Mouse (Mus musculus) stomach, embryonic 15.5 days (tissue): ENCODE results near the gene Spatc1l. TPM values are rescaled to one million over a fixed set of nuclear protein-coding genes. Genes with fewer than 3 reads are reported as not detected.

Experiments
- ATAC-seq: fragments of 200-750 bp; cut with Nextera tagmentation; 2 replicates; pipeline ENCODE4 v1.8.0; 2017; ENCODE audit warnings: low read depth, moderate number of reproducible peaks, moderate TSS enrichment; ENCODE audit not compliant: insufficient read depth, low FRiP score
- H3K27ac ChIP-seq: fragments of 300-500 bp; sonication (generic); 2 replicates; pipeline ENCODE4 v1.5.1; 2015; ENCODE audit warnings: mild to moderate bottlenecking, inconsistent platforms
- H3K27me3 ChIP-seq: fragments of 300-500 bp; sonication (generic); replicated peaks from 2 replicates; pipeline ENCODE4 v1.6.1; 2015; ENCODE audit warnings: inconsistent platforms
- H3K36me3 ChIP-seq: fragments of 300-500 bp; sonication (generic); 2 replicates; pipeline ENCODE4 v1.6.1; 2015; ENCODE audit warnings: inconsistent platforms
- H3K4me1 ChIP-seq: fragments of 300-500 bp; sonication (generic); 2 replicates; pipeline ENCODE4 v1.6.1; 2015; ENCODE audit warnings: inconsistent platforms
- H3K4me2 ChIP-seq: fragments of 300-500 bp; sonication (generic); 2 replicates; pipeline ENCODE4 v1.6.1; 2015; ENCODE audit warnings: mild to moderate bottlenecking, inconsistent platforms
- H3K4me3 ChIP-seq: fragments of 300-500 bp; sonication (generic); replicated peaks from 2 replicates; pipeline ENCODE4 v1.5.1; 2015; ENCODE audit warnings: inconsistent platforms
- H3K9ac ChIP-seq: fragments of 300-500 bp; sonication (generic); 2 replicates; pipeline ENCODE4 v1.6.1; 2015; ENCODE audit warnings: inconsistent platforms
- H3K9me3 ChIP-seq: fragments of 300-500 bp; sonication (generic); 2 replicates; pipeline ENCODE4 v1.6.1; 2016; ENCODE audit warnings: inconsistent platforms
- WGBS: fragments of 180-500 bp; shearing (Covaris S2); methylation state at CpG from one replicate; pipeline ENCODE4 v1.1.7; 2015; 5-methylcytosine and 5-hydroxymethylcytosine counted together
- polyA plus RNA-seq: library from polyadenylated mRNA; unstranded; fragments of >200 nt; fragmentation: Nextera tagmentation; extraction: Ambion mirVana; gene quantifications from 2 replicates; pipeline ENCODE4 v1.2.1, GENCODE M21; 2015

The Spatc1l gene
- polyA plus RNA-seq = 0.09 and 0.13 TPM in 2 replicates

DNA sequence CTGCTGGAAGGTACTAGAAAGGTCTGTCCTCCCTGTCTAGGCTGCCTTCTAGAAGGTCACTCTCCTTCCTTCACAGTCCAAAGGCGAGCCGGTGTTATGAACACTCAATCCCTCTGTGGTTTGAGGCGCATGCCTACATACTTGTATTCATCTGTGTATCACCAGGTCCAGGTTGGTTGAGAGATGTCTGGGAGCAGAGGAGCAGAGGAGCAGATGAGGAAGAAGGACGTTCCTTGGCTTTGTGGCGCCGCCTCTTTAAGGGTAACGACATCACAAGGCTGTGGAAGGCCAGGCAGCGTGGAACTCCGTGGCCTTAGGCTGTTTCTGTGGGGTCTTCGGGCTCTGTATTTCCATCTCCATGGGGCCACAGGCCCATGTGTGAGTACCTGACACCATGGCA lies at the start of gene Spatc1l:
Gene Spatc1l (plus strand): TSS at position 301 of the 400 bp plus-strand sequence.
- Histone ChIP-seq H3K36me3 (0 out of 2 replicates have a peak, but pooled peaks cover 2% of the 10 kb centered on the region), H3K9me3 (no peaks in the 10 kb centered on the region), H3K27ac (no peak within 1 kb of the TSS), H3K4me2 (no peak within 1 kb of the TSS), H3K4me1 (no peaks in the 10 kb centered on the region), H3K27me3 (no peaks in the 10 kb centered on the region), H3K4me3 (no peak within 1 kb of the TSS), H3K9ac (no peak within 1 kb of the TSS)
- ATAC-seq = no peak
- WGBS = 90% methylated on average over 10 of the region's 10 CpGs

DNA sequence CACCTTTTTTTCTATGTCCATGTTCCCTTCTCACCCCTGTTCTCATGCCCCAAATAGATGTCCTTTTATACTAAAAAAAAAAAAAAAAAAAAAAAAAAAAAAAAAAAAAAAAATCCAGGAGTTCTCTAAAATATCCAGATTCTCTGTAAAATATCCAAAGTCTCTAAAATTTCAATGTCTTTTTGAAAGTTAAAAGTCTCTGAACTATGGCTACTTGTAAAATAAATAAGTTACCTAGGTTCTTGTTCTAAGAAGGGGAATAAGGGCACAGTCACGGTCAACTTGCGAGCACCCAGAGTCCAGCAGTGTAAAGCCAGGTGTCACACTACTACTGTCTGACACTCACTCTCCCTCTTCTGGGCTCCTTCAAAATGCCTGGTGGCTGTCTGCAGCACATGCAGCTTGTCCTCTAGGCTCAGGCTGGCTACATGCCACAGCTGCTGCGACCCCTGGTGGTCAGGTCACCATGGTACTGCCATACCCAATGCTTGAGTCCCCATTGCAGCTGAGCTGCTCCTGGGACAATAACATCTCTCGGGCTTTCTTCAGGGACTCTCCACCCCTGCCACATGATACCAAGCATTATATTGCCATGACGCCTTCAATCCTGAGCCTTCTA lies 49.0 kb upstream of the Spatc1l start:
- peak; percentile 60; the same call in 1 of the 2 replicates for ATAC-seq
- Histone ChIP-seq H3K9ac (no peak overlapping the region), H3K27ac (no peak overlapping the region), H3K4me1 (no peaks in the 10 kb centered on the region), H3K4me3 (no peak overlapping the region), H3K4me2 (no peak overlapping the region), H3K27me3 (no peaks in the 10 kb centered on the region), H3K36me3 (peaks cover 38% of the 10 kb centered on the region), H3K9me3 (no peaks in the 10 kb centered on the region)
- WGBS = 56% methylated on average over 5 of the region's 5 CpGs

DNA sequence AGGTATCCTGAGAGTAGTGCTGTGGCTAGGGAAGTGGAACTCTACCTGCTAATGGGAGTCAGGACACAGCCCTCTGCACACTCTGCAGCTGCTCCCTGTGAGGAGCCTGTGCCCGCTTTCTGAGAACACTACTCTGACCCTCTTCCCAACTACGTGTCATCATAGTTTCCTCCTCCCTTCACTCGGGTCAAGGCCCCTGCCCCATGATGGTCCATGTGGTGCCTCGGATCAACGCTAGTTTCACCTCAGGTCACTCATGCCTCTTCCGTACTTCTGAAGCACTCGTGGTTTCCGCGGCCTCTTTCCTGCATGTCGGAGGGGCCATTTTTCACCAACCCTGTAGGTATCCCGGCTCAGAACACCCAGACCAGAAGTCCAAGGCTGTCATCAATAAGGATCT lies 31.1 kb upstream of the Spatc1l start:
- no peak overlapping the region for H3K27ac ChIP-seq
- no peaks in the 10 kb centered on the region for H3K9me3 ChIP-seq
- no peaks in the 10 kb centered on the region for H3K4me1 ChIP-seq
- WGBS = 2% methylated on average over 11 of the region's 11 CpGs
- peak overlapping the region; percentile 92 for H3K4me2 ChIP-seq
- H3K4me3 ChIP-seq = peak overlapping the region; percentile 71
- H3K36me3 ChIP-seq = peaks cover 6% of the 10 kb centered on the region; the same call in 1 of the 2 replicates
- ATAC-seq = no peak
- no peak overlapping the region; the same call in 1 of the 2 replicates for H3K9ac ChIP-seq
- H3K27me3 ChIP-seq = no peaks in the 10 kb centered on the region

DNA sequence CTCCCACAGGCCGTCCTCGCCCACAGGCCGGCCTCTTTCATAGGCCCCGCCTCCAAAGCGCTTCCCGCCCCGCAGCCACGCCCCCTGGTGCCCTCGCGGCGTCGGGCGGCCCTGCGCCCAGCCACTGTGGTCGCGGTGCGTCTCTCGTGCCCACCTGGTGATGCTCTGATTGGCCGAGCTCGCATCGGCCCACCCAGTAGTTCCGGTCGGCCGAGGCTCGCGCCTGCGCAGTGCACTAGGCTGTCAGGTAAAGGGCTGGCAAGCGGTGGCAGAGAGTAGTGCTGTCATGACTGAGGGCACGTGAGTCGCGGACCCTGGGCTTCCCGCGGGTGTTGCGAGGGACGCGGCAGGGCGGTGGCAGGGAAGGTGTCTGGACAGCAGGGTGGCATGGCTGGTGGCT lies 30.7 kb upstream of the Spatc1l start, which contains the start of gene Lss:
Gene Lss (plus strand): TSS at position 214 of the 400 bp plus-strand sequence.
- Histone ChIP-seq H3K4me2 (peak within 1 kb of the TSS; percentile 92), H3K27me3 (no peaks in the 10 kb centered on the region), H3K36me3 (peaks cover 9% of the 10 kb centered on the region; the same call in 1 of the 2 replicates), H3K4me3 (peak within 1 kb of the TSS; percentile 71), H3K9me3 (no peaks in the 10 kb centered on the region), H3K9ac (peak within 1 kb of the TSS; percentile 17; the same call in 1 of the 2 replicates), H3K27ac (peak within 1 kb of the TSS; percentile 76), H3K4me1 (no peaks in the 10 kb centered on the region)
- ATAC-seq = peak; percentile 99
- WGBS = under 1% methylated on average over 37 of the region's 37 CpGs

DNA sequence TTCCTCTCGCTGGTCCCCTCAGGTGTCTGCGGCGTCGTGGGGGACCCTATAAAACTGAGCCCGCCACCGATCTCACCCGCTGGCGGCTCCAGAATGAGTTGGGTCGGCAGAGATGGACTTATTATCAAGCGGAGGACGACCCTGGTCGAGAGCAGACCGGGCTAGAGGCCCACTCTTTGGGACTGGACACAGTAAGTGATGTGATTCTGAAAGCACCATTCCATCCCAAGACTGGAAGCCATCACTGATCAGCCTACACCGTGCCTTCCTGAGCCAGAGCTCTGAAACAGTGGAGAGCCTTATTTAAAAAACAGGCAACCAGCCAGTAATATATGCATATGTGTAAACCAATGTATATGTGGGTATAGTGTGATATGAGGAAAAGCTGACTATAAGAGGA lies 30.2 kb upstream of the Spatc1l start:
- peak overlapping the region; percentile 71 for H3K4me3 ChIP-seq
- WGBS = 1% methylated on average over 14 of the region's 14 CpGs

DNA sequence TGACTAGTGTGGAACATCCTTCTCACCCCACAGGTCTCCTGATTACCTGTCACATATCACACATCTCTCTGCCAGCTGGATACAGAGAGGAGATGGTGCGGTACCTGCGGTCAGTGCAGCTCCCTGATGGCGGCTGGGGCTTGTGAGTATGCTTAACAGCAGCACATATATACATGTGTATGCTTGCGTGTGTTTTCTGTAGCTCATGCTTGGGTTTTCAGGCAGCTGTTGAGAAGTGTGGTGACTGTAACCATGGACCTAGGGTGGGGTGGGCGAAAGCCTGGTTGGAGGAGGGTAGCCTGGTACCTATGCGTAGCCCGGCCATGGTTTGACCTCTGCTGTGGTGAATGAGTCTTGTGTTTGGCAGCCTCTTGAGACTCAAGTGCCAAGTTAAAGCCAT lies 26.5 kb upstream of the Spatc1l start:
- Histone ChIP-seq H3K4me1 (no peaks in the 10 kb centered on the region), H3K27me3 (no peaks in the 10 kb centered on the region), H3K4me2 (no peak overlapping the region), H3K27ac (no peak overlapping the region), H3K9me3 (no peaks in the 10 kb centered on the region), H3K36me3 (peaks cover 25% of the 10 kb centered on the region), H3K4me3 (no peak overlapping the region), H3K9ac (no peak overlapping the region)
- WGBS = 98% methylated on average over 7 of the region's 7 CpGs
- no peak for ATAC-seq

More for the DNA sequence above, 30.2 kb upstream of the Spatc1l start:
- ATAC-seq = 0 out of 2 replicates have a peak, but pooled peaks have one; percentile 8
- peaks cover 9% of the 10 kb centered on the region; the same call in 1 of the 2 replicates for H3K36me3 ChIP-seq
- no peaks in the 10 kb centered on the region for H3K9me3 ChIP-seq
- H3K4me1 ChIP-seq = no peaks in the 10 kb centered on the region
- no peaks in the 10 kb centered on the region for H3K27me3 ChIP-seq
- peak overlapping the region; percentile 17; the same call in 1 of the 2 replicates for H3K9ac ChIP-seq
- peak overlapping the region; percentile 76 for H3K27ac ChIP-seq
- peak overlapping the region; percentile 92 for H3K4me2 ChIP-seq

DNA sequence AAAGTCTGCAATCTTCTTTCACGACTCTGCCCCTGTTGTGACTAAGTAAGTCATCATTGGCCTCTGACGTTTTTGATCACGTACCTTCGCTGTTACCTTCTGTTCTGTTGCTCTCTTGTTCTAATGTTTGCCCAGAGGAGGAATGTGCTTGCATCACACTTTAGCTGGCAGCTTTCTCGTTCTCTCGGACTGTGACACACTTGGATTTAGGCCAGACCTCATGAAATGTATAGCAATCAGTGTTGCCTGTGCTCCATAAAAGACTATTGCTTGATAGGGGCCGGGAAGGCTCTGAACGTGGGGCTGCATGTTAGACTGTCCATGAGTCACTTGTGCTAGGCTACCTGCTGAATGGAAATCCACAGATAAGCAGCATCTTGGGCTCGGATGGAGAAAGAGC lies 24.5 kb upstream of the Spatc1l start:
- H3K4me1 ChIP-seq = no peaks in the 10 kb centered on the region
- ATAC-seq = no peak
- no peaks in the 10 kb centered on the region for H3K9me3 ChIP-seq
- H3K27me3 ChIP-seq = no peaks in the 10 kb centered on the region
- no peak overlapping the region for H3K4me2 ChIP-seq
- H3K4me3 ChIP-seq = no peak overlapping the region
- no peak overlapping the region for H3K27ac ChIP-seq
- peaks cover 27% of the 10 kb centered on the region for H3K36me3 ChIP-seq
- WGBS = 74% methylated on average over 9 of the region's 9 CpGs
- no peak overlapping the region for H3K9ac ChIP-seq

DNA sequence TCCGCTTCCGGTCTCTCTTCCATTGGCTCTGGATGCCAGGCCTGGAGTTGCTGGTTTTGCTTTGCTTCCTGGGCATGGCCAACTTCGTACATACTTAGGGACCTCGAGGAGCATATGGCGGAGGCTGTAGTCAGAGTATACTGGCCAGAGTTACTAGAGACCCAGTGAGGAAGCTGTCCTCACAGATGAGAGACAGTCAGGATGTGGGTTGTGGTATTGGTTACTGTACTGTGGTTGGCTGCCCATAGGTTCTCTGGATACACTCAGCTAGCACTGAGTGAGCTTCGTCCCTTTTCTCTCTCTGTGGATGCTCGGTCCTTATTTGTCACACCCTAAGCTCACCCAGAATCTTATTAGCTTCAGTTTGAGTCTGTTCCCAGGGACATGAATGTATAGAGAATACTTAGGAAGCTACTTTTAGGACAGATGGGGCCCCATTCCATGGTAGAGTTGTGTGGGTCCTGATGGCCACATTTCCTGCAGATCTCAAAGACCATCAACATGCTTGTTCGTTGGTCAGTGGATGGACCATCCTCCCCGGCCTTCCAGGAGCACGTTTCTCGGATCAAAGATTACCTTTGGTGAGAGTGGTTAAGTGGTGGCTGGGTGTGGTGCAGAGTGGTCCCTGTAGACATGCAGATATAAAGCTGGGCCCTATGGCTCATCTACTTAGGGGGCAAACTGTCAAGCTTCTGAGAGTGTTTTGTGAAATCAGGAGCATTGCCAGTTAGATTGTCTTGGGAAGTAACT lies 20.6 kb upstream of the Spatc1l start:
- Histone ChIP-seq H3K27me3 (no peaks in the 10 kb centered on the region), H3K9ac (no peak overlapping the region), H3K36me3 (peaks cover 38% of the 10 kb centered on the region), H3K4me1 (no peaks in the 10 kb centered on the region), H3K27ac (no peak overlapping the region), H3K4me3 (no peak overlapping the region), H3K4me2 (no peak overlapping the region), H3K9me3 (no peaks in the 10 kb centered on the region)
- WGBS = 92% methylated on average over 11 of the region's 11 CpGs
- ATAC-seq = no peak

DNA sequence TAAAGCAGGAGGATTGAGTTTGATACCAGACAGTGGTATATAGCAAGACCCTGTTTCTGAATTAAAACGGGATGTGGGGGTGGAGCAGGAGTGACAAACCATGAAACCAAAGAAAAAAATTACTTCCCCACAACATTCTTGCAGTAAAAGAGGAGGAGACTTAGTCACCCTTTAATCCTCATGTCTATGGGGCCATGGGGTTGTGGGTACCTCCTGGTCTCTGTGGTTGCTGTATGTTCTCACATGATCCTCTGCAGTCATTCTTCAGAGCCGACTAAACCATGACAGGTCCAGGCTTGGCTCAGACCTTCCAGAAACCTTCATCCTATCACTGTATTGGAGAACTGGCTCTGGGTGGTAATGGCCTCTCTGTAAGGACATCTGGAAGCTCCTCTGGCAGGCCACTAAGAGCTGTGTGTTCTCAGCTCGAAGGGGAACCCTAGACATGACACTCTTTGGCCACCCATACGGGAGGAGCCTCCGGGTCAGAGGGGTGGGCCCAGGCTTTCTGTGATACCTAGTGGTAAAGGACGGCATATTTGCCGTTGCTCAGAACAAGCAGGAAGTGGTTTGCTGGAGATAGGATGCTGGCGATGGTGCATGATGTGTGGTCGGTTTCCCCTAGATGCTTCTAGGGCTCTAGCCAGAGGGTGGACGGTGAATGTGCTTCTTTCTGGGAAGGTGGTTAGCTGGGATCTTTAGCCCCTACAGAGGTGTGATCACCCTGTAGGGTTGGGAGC lies 19.3 kb upstream of the Spatc1l start:
- no peak overlapping the region for H3K9ac ChIP-seq
- H3K36me3 ChIP-seq = peaks cover 48% of the 10 kb centered on the region
- H3K4me1 ChIP-seq = no peaks in the 10 kb centered on the region
- ATAC-seq = no peak
- no peak overlapping the region for H3K27ac ChIP-seq
- H3K4me3 ChIP-seq = no peak overlapping the region
- H3K27me3 ChIP-seq = no peaks in the 10 kb centered on the region
- H3K4me2 ChIP-seq = no peak overlapping the region
- 80% methylated on average over 10 of the region's 10 CpGs for WGBS
- no peaks in the 10 kb centered on the region for H3K9me3 ChIP-seq

DNA sequence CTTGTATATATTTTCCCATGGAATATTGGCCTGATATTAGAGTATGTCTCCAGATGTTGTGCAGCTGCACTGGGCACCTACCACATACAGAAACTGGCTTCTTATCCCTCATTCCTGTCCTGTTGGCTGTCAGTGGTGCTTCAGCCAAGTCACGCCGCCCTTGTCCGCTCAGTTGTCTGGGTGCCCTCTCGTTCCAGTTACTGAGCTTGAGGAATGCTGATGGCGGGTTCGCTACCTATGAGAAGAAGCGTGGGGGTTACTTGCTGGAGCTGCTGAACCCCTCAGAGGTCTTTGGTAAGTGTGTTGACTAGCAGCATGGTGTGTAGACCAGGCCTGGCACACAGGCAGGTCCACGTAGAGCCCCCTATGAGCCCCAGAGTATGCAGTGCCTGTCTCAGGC lies 15.5 kb upstream of the Spatc1l start:
- no peak overlapping the region for H3K4me2 ChIP-seq
- H3K9me3 ChIP-seq = no peaks in the 10 kb centered on the region
- H3K27ac ChIP-seq = no peak overlapping the region
- 90% methylated on average over 8 of the region's 8 CpGs for WGBS
- H3K36me3 ChIP-seq = peaks cover 59% of the 10 kb centered on the region
- no peak overlapping the region for H3K4me3 ChIP-seq
- ATAC-seq = no peak
- H3K9ac ChIP-seq = no peak overlapping the region
- H3K27me3 ChIP-seq = no peaks in the 10 kb centered on the region
- no peaks in the 10 kb centered on the region for H3K4me1 ChIP-seq

DNA sequence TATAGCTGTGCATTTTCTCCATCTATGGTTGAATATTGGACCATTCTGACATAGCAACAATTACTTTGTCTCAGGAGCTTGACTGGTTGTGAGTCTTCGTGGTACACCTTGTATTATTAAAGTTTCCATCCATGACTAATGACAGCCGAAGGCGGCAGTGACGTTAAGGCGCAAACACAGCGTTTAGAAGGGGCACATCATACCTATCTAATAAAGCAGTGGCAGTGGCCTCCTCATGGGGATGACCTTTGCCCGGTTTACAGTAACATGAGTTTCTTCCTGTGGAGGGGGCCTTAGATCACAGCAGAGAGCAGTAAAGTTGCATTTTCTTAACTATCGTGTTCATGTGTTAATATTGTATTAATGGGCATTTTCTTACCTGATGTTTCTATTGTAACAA lies 13.9 kb upstream of the Spatc1l start:
- Histone ChIP-seq H3K4me3 (no peak overlapping the region), H3K36me3 (peaks cover 54% of the 10 kb centered on the region), H3K4me2 (no peak overlapping the region), H3K9me3 (no peaks in the 10 kb centered on the region), H3K27me3 (no peaks in the 10 kb centered on the region), H3K4me1 (no peaks in the 10 kb centered on the region), H3K9ac (no peak overlapping the region), H3K27ac (no peak overlapping the region)
- WGBS = 89% methylated on average over 8 of the region's 8 CpGs
- no peak for ATAC-seq
